Mouse (Mus musculus) A20 (cell line): ENCODE measurements at regions not wholly inside any gene's neighbourhood (a gene's known extent, or its start where the extent isn't known, plus 50 kb on each side); places are given as distances from the start of the nearest gene placed in this dataset.

Experiments
- DNase-seq: peaks from one replicate; pipeline ENCODE4 v3.0.0-alpha.2; 2011; ENCODE audit warnings: low read depth, low spot score

GRCm38 (mm10) chr14:67139674-67140073 is 1130.7 kb upstream of the Gulo start:
- no peak for DNase-seq

GRCm38 (mm10) chr14:67139152-67139551 is 1130.1 kb upstream of the Gulo start:
- DNase-seq = no peak

- DNase-seq = no peak
These were observed 1127.1 kb upstream of the Gulo start for GRCm38 (mm10) chr14:67136141-67136498.

- no peak for DNase-seq
These were observed 1126.5 kb upstream of the Gulo start for GRCm38 (mm10) chr14:67135221-67136140.

- DNase-seq = no peak
These were observed 1124.2 kb upstream of the Gulo start for GRCm38 (mm10) chr14:67133221-67133620.

GRCm38 (mm10) chr14:67127118-67127517 is 1118.1 kb upstream of the Gulo start:
- DNase-seq = no peak

- DNase-seq = no peak
These were observed 1117.2 kb upstream of the Gulo start for GRCm38 (mm10) chr14:67126254-67126653.

- no peak for DNase-seq
These were observed 1114.3 kb upstream of the Gulo start for GRCm38 (mm10) chr14:67123300-67123699.
